Mouse (Mus musculus) limb, embryonic 10.5 days (tissue): Measurements from ENCODE around the gene Dynll2. TPM values are rescaled to one million over a fixed set of nuclear protein-coding genes. Genes with fewer than 3 reads are reported as not detected.

ENCODE experiments used
- DNase-seq: peaks from one replicate; pipeline ENCODE4 v3.0.0-alpha.2; 2017; ENCODE audit warnings: low spot score
- H3K27ac ChIP-seq: fragments of 300-500 bp; sonication (generic); 2 replicates; pipeline ENCODE4 v1.5.1; 2016; ENCODE audit warnings: mild to moderate bottlenecking
- H3K27me3 ChIP-seq: fragments of 300-500 bp; sonication (generic); 2 replicates; pipeline ENCODE4 v1.6.1; 2016; ENCODE audit warnings: low read depth, mild to moderate bottlenecking; ENCODE audit not compliant: poor library complexity, severe bottlenecking
- H3K36me3 ChIP-seq: fragments of 300-500 bp; sonication (generic); 2 replicates; pipeline ENCODE4 v1.6.1; 2016; ENCODE audit warnings: mild to moderate bottlenecking, moderate library complexity
- H3K4me1 ChIP-seq: fragments of 300-500 bp; sonication (generic); 2 replicates; pipeline ENCODE4 v1.6.1; 2016
- H3K4me3 ChIP-seq: fragments of 300-500 bp; sonication (generic); 2 replicates; pipeline ENCODE4 v1.5.1; 2016; ENCODE audit warnings: mild to moderate bottlenecking, moderate library complexity
- H3K9me3 ChIP-seq: fragments of 300-500 bp; sonication (generic); replicated peaks from 2 replicates; pipeline ENCODE4 v1.6.1; 2016; ENCODE audit warnings: mild to moderate bottlenecking
- WGBS: fragments of 180-500 bp; shearing (Covaris S2); methylation state at CpG from one replicate; pipeline ENCODE4 v1.1.7; 2016; 5-methylcytosine and 5-hydroxymethylcytosine counted together
- polyA plus RNA-seq: library from polyadenylated mRNA; unstranded; fragments of >200 nt; fragmentation: Nextera tagmentation; extraction: Ambion mirVana; gene quantifications from 2 replicates; pipeline ENCODE4 v1.2.1, GENCODE M21; 2016

Dynll2 gene
- polyA plus RNA-seq, result 22.9 and 25.0 TPM in 2 replicates

DNA sequence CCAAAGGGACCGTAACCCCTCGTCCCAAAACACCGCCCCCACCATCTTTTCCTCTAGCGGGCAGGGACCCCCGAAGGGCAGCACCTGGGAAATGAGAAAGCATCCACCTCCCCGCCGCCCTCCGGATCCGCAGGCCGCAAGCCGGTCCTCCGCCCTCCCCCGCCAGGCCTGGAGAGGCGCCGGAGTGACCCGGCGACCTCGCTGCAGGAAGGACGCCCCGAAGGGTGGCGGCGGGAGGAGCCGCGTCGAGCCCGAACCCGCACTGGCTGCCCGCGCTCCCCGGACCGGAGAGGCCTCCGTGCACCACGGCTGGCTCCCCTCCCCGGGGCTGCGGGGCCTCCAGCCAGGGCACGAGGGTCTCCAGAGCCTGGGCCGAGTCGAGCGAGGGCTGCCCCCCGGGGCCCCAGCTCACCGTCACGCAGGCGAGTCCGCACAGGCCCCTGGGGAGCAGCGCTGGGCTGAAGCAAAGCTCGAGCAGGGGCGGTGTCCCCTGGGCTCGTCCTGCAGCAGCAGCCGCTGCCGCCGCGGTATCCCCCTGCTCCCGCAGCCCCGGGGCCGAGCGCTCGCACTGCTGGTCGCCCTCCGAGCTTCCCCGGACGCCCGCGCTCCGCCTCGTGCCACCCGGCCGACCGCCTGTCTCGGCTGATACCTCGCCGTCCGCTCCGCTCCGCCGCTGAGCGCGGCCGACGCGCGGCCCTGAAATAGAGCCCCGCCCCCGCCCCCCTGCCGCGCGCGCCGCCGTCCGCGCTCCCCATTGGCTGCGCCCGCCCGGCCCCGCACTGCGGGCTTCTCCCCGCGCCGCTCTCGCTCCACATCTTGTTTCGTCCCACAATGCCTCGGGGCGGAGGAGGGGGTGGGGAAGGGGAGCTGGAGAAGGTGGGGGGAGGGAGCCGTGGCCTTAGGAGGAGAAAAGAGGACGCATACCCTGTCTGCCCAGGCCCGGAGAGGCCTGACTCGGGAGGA, at the start of gene Dynll2:
Dynll2 (minus strand) TSS at position 703 of the 963 bp plus-strand sequence.
- H3K4me3 ChIP-seq, result peak within 1 kb of the TSS; percentile 91
- peaks cover 28% of the 10 kb centered on the region for H3K4me1 ChIP-seq
- H3K27me3 ChIP-seq, result no peaks in the 10 kb centered on the region
- DNase-seq, result peak; percentile 96
- peaks cover 25% of the 10 kb centered on the region for H3K36me3 ChIP-seq
- no peaks in the 10 kb centered on the region for H3K9me3 ChIP-seq
- H3K27ac ChIP-seq, result peak within 1 kb of the TSS; percentile 95
- under 1% methylated on average over 106 of the region's 107 CpGs for WGBS

DNA sequence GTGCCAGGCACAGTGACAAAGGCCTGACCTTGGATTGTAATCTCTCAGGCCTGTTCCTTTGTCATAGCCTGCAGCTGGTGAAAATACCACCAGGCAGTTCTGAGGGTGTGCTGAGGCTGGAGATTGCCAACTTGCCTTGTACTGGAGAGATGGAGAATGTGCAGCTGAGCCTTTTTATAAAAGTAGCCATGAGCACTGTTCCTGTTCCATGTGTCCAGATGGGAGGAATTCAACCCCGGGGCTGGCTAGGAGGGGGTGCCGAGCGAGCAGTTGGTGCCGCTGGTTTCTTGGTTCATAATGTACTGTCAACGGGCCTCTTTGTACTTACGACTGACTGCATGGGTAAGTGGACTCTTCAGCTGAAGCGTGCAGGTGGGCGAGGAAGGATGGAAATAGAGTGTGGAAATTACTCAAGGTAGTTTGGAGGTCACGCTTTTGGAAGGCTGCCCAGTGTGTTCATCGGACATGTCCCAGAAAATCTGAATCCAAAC, 49.5 kb upstream of the Dynll2 start:
- no peak overlapping the region for H3K27ac ChIP-seq
- H3K27me3 ChIP-seq, result no peaks in the 10 kb centered on the region
- WGBS, result 92% methylated on average over 10 of the region's 10 CpGs
- H3K4me3 ChIP-seq, result no peak overlapping the region
- H3K4me1 ChIP-seq, result no peaks in the 10 kb centered on the region
- no peak for DNase-seq
- H3K36me3 ChIP-seq, result peaks cover 16% of the 10 kb centered on the region
- no peaks in the 10 kb centered on the region for H3K9me3 ChIP-seq

DNA sequence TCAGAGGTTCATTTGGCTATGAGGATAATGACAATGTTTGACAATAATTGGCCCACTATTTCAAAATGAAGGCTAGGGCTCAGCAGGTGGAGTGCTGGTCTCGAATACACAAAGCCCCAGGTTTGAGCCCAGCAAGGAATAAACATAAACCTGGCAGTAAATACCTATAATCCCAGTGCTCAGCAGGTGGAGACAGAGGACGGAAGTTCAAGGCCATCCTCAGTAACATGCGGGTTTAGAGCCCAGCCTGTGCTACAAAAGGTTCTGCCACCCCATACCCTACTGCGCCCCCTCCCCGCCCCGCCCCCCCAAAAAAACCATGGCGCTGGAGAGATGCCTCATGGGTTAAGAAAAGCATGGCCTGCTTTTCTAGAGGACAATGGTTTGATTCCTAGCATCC, 48.6 kb upstream of the Dynll2 start:
- peaks cover 14% of the 10 kb centered on the region for H3K36me3 ChIP-seq
- no peak overlapping the region for H3K4me3 ChIP-seq
- H3K27me3 ChIP-seq, result no peaks in the 10 kb centered on the region
- 66% methylated on average over 7 of the region's 7 CpGs for WGBS
- no peaks in the 10 kb centered on the region for H3K9me3 ChIP-seq
- no peak overlapping the region for H3K27ac ChIP-seq
- no peak for DNase-seq
- no peaks in the 10 kb centered on the region for H3K4me1 ChIP-seq

DNA sequence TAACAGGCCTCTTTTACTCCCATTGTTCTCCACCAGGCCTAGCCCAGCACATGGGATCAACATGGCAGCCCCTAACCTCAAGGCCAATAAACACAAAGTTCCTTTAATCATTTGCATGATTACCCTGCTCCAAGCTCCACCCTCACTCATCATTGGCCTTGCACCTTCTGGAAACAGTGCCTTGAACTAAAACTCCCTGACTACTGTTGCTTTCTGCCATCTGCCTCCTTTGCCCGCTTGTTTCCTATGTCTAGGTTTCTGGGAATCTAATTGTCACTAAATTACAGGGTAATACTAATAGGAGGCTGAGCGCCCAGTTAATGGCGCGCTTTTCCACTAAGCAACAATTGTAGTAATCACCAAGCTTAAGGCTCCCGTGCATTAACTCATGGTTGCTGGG, 44.4 kb upstream of the Dynll2 start:
- WGBS, result 84% methylated on average over 5 of the region's 5 CpGs
- Histone ChIP-seq H3K4me3 (no peak overlapping the region), H3K27ac (no peak overlapping the region), H3K27me3 (no peaks in the 10 kb centered on the region), H3K4me1 (no peaks in the 10 kb centered on the region), H3K36me3 (no peaks in the 10 kb centered on the region), H3K9me3 (no peaks in the 10 kb centered on the region)
- no peak for DNase-seq

DNA sequence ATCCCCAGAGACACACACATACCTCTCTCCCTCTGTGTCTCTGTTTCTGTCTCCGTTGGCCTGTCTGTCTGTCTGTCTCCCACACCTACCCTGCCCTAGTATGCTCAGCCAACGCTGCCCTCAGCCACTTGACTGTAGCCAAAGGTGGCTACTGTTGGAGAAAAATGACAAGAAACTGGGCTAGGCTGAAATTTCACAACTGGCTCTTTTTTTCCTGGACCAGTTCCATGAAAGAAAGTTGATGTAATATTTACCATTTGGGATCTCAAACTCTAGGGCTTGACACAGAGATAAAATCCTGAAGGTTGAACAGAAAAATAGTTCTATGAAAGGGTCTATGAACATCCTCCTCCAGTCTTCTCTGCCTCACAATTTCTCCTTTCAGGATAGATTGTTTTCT, 43.5 kb upstream of the Dynll2 start:
- H3K27me3 ChIP-seq, result no peaks in the 10 kb centered on the region
- no peaks in the 10 kb centered on the region for H3K9me3 ChIP-seq
- H3K4me1 ChIP-seq, result no peaks in the 10 kb centered on the region
- no peak for DNase-seq
- no peak overlapping the region for H3K4me3 ChIP-seq
- WGBS, result 88% methylated on average over 2 of the region's 2 CpGs
- H3K27ac ChIP-seq, result no peak overlapping the region
- H3K36me3 ChIP-seq, result no peaks in the 10 kb centered on the region

- Histone ChIP-seq H3K27ac (no peak overlapping the region), H3K9me3 (no peaks in the 10 kb centered on the region), H3K36me3 (no peaks in the 10 kb centered on the region), H3K27me3 (no peaks in the 10 kb centered on the region), H3K4me3 (no peak overlapping the region), H3K4me1 (no peaks in the 10 kb centered on the region)
- WGBS, result 89% methylated on average over 7 of the region's 7 CpGs
- no peak for DNase-seq
Measured at GRCm38 (mm10) chr11:88030219-88030618, 42.9 kb upstream of the Dynll2 start.

DNA sequence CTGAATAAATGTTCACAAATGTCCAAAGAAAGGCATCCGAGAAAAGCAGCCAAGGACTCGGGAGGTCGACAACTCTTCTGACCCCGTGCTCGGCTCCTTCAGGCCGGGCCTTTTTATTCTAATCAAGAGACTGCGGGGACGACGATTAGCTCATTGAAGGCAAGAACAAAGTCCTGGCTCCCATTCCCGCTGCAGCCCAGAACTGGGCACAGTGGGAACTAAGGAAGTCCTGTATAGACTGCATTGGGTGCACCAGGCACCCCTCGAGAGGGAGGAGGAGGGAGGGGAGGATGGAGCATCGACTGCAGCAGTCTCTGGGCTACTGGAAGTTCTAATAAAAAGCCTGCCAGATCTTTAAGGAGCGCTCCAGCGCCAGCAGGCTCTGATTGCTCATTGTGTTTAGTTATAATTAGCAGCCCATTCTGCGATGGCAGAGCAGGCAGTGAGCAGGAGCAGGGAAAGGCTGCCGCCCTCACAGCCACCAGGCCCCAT, 40.9 kb upstream of the Dynll2 start:
- no peak for DNase-seq
- 23% methylated on average over 16 of the region's 16 CpGs for WGBS
- Histone ChIP-seq H3K9me3 (no peaks in the 10 kb centered on the region), H3K4me3 (no peak overlapping the region), H3K4me1 (no peaks in the 10 kb centered on the region), H3K27me3 (no peaks in the 10 kb centered on the region), H3K36me3 (no peaks in the 10 kb centered on the region), H3K27ac (no peak overlapping the region)

GRCm38 (mm10) chr11:88027391-88028035, 40.2 kb upstream of the Dynll2 start:
- no peak overlapping the region for H3K27ac ChIP-seq
- WGBS, result 73% methylated on average over 9 of the region's 9 CpGs
- no peaks in the 10 kb centered on the region for H3K4me1 ChIP-seq
- H3K36me3 ChIP-seq, result no peaks in the 10 kb centered on the region
- H3K9me3 ChIP-seq, result no peaks in the 10 kb centered on the region
- no peaks in the 10 kb centered on the region for H3K27me3 ChIP-seq
- no peak overlapping the region for H3K4me3 ChIP-seq
- DNase-seq, result no peak

DNA sequence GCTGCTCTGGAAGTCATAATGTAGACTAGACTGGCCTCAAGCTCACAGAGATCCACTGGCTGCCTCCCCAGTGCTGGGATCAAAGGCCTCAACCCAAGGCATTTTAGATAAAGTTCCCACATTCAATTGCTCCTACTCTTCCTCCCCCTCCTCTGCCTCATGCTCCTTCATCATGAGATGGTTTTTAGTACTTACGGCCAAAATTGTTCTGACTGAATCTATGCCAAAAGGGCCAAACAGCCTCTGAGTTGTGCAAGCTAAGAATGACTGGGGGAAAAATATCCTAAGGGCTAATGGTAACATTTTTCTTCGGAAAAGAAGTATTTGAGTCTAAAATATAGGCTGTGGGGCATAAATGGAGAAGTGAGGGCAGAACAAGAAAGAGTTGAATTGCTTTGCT, 36.6 kb upstream of the Dynll2 start:
- Histone ChIP-seq H3K27me3 (no peaks in the 10 kb centered on the region), H3K27ac (no peak overlapping the region), H3K9me3 (no peaks in the 10 kb centered on the region), H3K36me3 (no peaks in the 10 kb centered on the region), H3K4me3 (no peak overlapping the region), H3K4me1 (no peaks in the 10 kb centered on the region)
- 92% methylated on average over 2 of the region's 2 CpGs for WGBS
- DNase-seq, result no peak

DNA sequence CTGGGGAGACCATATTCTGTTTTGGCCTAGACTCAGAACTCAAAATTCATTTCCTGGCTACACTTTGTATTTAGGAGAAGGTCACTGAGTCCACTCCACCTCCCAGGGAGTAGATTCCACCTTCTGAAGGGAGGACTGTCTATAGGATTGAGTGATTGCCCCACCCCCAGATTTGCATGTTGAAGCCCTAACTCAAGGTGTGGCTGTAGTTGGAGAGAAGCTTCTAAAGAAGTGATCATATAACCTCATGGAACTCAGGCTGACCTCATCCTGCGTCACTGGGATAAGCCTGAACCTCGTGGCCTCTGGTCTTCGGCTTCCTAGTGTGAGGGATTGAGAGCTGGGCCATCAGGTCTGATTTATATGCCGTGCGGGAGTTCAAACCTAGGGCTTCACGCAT, 28.5 kb upstream of the Dynll2 start:
- peaks cover 5% of the 10 kb centered on the region for H3K27me3 ChIP-seq
- no peak overlapping the region for H3K4me3 ChIP-seq
- H3K4me1 ChIP-seq, result no peaks in the 10 kb centered on the region
- H3K27ac ChIP-seq, result no peak overlapping the region
- no peaks in the 10 kb centered on the region for H3K36me3 ChIP-seq
- no peaks in the 10 kb centered on the region for H3K9me3 ChIP-seq
- no peak for DNase-seq
- 75% methylated on average over 6 of the region's 6 CpGs for WGBS

- no peak overlapping the region for H3K4me3 ChIP-seq
- peaks cover under 1% of the 10 kb centered on the region for H3K4me1 ChIP-seq
- H3K9me3 ChIP-seq, result no peaks in the 10 kb centered on the region
- DNase-seq, result no peak
- H3K27me3 ChIP-seq, result peaks cover 10% of the 10 kb centered on the region
- WGBS, result 95% methylated on average over 11 of the region's 11 CpGs
- no peaks in the 10 kb centered on the region for H3K36me3 ChIP-seq
- no peak overlapping the region for H3K27ac ChIP-seq
Measured at GRCm38 (mm10) chr11:88015161-88015560, 27.8 kb upstream of the Dynll2 start.

GRCm38 (mm10) chr11:88013632-88014031, 26.3 kb upstream of the Dynll2 start:
- Histone ChIP-seq H3K36me3 (no peaks in the 10 kb centered on the region), H3K9me3 (no peaks in the 10 kb centered on the region), H3K27me3 (peaks cover 26% of the 10 kb centered on the region), H3K4me3 (no peak overlapping the region), H3K27ac (no peak overlapping the region), H3K4me1 (peaks cover 10% of the 10 kb centered on the region)
- 91% methylated on average over 10 of the region's 10 CpGs for WGBS
- no peak for DNase-seq
